Comparison of ENCODE assay signal across 19 mouse cellular contexts in genomic region chr2:77901269-77901668, GRCm38 (mm10).
"Had no signal": no experiment of that assay in that cellular context is flagged by ENCODE, and none has a peak within 500 bp of the region (broad histone marks: within the 10 kb centered on the region; RNA-seq: fewer than 3 reads in every experiment).

No protein-coding gene starts in this region.

- ATAC-seq: forebrain, embryonic 13.5 days; forebrain, embryonic 14.5 days; forebrain, embryonic 15.5 days; forebrain, embryonic 16.5 days; forebrain, postnatal 0 days had no signal

- DNase-seq: cerebellum, adult 9-10 months; cerebellum, adult 9-11 months; cerebellum, postnatal 10 days; cerebellum, postnatal 14 days; cerebellum, postnatal 25 days; cerebellum, postnatal 36 days; embryo, embryonic 11 days; forebrain, postnatal 0 days; gastrocnemius, adult 2 months; gastrocnemius, postnatal 10 days; gastrocnemius, postnatal 14 days; gastrocnemius, postnatal 25 days; heart, adult 11 months; heart, adult 18-20 months; heart, adult 2 months had no signal
